Mouse (Mus musculus) cortical plate, adult 2 months (tissue): ENCODE results near the gene Atg101.

Source experiments
- CTCF ChIP-seq: fragments of 200-500 bp; IDR thresholded peaks from 2 replicates; pipeline ENCODE4 v1.5.1; 2011; ENCODE audit warnings: mild to moderate bottlenecking, control low read depth, low read length; ENCODE audit not compliant: insufficient read depth; ENCODE audit errors: extremely low read depth
- POLR2A ChIP-seq: fragments of 200-500 bp; IDR thresholded peaks from 2 replicates; pipeline ENCODE4 v1.6.1; 2011; ENCODE audit warnings: mild to moderate bottlenecking, low read length, control low read depth; ENCODE audit not compliant: insufficient read depth; ENCODE audit errors: extremely low read depth

GRCm38 (mm10) chr15:101296091-101296490 is 12.0 kb downstream of the Atg101 start:
- TF ChIP-seq POLR2A (no peak), CTCF (no peak)
